Mouse (Mus musculus): ENCODE measurements around the gene Akirin2. TPM values are rescaled to one million over a fixed set of nuclear protein-coding genes. Genes with fewer than 3 reads are reported as not detected.

Akirin2 gene
- polyA plus RNA-seq, 1 experiment from 2014 or later: 14.7 TPM

GRCm38 (mm10) chr4:34614630-34615094 is 63.9 kb downstream of the Akirin2 start, which contains the start of the genes Orc3 and Rars2:
TSS of gene Orc3 (minus strand) at chr4:34614944.
TSS of gene Rars2 (plus strand) at chr4:34614957.
- Histone ChIP-seq H3K4me1 (ENCODE audit: control insufficient read depth, insufficient read depth, low read length) (peaks cover 20% of the 10 kb centered on the region), H3K9me3 (replicated peaks; ENCODE audit: control insufficient read depth, low read length) (no peaks in the 10 kb centered on the region), H3K36me3 (ENCODE audit: control insufficient read depth, insufficient read depth, low read length) (no peaks in the 10 kb centered on the region), H3K27ac (ENCODE audit: low read length) (peak within 1 kb of the TSS; percentile 88), H3K9ac (ENCODE audit: low read length) (peak within 1 kb of the TSS; percentile 88), H3K4me3 (replicated peaks; ENCODE audit: low read length) (peak within 1 kb of the TSS; percentile 78), H3K27me3 (ENCODE audit: control insufficient read depth, insufficient read depth, low read length) (no peaks in the 10 kb centered on the region), H3K4me2 (ENCODE audit: low read depth, low read length) (peak within 1 kb of the TSS; percentile 92)
- ATAC-seq (ENCODE audit: insufficient read depth, low FRiP score): peak; percentile 99
- under 1% methylated on average over 42 of the region's 42 CpGs for WGBS

GRCm38 (mm10) chr4:34615303-34615702 is 64.6 kb downstream of the Akirin2 start:
- peak overlapping the region; percentile 87 for H3K9ac ChIP-seq (ENCODE audit: low read length)
- H3K27ac ChIP-seq (ENCODE audit: low read length): peak overlapping the region; percentile 56; the same call in 1 of the 2 replicates
- peaks cover 20% of the 10 kb centered on the region for H3K4me1 ChIP-seq (ENCODE audit: control insufficient read depth, insufficient read depth, low read length)
- peak overlapping the region; percentile 92 for H3K4me2 ChIP-seq (ENCODE audit: low read depth, low read length)
- no peaks in the 10 kb centered on the region for H3K27me3 ChIP-seq (ENCODE audit: control insufficient read depth, insufficient read depth, low read length)
- no peak for ATAC-seq (ENCODE audit: insufficient read depth, low FRiP score)
- H3K4me3 ChIP-seq (replicated peaks; ENCODE audit: low read length): peak overlapping the region; percentile 78
- 2% methylated on average over 13 of the region's 13 CpGs for WGBS
- no peaks in the 10 kb centered on the region for H3K9me3 ChIP-seq (replicated peaks; ENCODE audit: control insufficient read depth, low read length)
- no peaks in the 10 kb centered on the region for H3K36me3 ChIP-seq (ENCODE audit: control insufficient read depth, insufficient read depth, low read length)

GRCm38 (mm10) chr4:34616146-34616545 is 65.4 kb downstream of the Akirin2 start:
- H3K9me3 ChIP-seq (replicated peaks; ENCODE audit: control insufficient read depth, low read length): no peaks in the 10 kb centered on the region
- H3K4me1 ChIP-seq (ENCODE audit: control insufficient read depth, insufficient read depth, low read length): peaks cover 20% of the 10 kb centered on the region
- WGBS: 64% methylated on average over 8 of the region's 8 CpGs
- H3K27me3 ChIP-seq (ENCODE audit: control insufficient read depth, insufficient read depth, low read length): no peaks in the 10 kb centered on the region
- no peak for ATAC-seq (ENCODE audit: insufficient read depth, low FRiP score)
- peak overlapping the region; percentile 78 for H3K4me3 ChIP-seq (replicated peaks; ENCODE audit: low read length)
- no peak overlapping the region for H3K27ac ChIP-seq (ENCODE audit: low read length)
- H3K9ac ChIP-seq (ENCODE audit: low read length): peak overlapping the region; percentile 87
- peak overlapping the region; percentile 92 for H3K4me2 ChIP-seq (ENCODE audit: low read depth, low read length)
- no peaks in the 10 kb centered on the region for H3K36me3 ChIP-seq (ENCODE audit: control insufficient read depth, insufficient read depth, low read length)

Other genes starting within 250 kb of the Akirin2 start
- gene Orc3, start 64.0 kb downstream of the Akirin2 start, polyA plus RNA-seq (2015; fragmentation: Nextera tagmentation; extraction: Ambion mirVana): 72.2 and 77.5 TPM in 2 replicates
- 68.2 and 68.8 TPM in 2 replicates for gene Rars2, start 64.0 kb downstream of the Akirin2 start, polyA plus RNA-seq (2015; fragmentation: Nextera tagmentation; extraction: Ambion mirVana)
- gene Slc35a1, start 136.5 kb downstream of the Akirin2 start, polyA plus RNA-seq (2015; fragmentation: Nextera tagmentation; extraction: Ambion mirVana): 67.3 and 84.3 TPM in 2 replicates
- 0.25 and 0.64 TPM in 2 replicates for gene Cfap206, start 179.3 kb downstream of the Akirin2 start, polyA plus RNA-seq (2015; fragmentation: Nextera tagmentation; extraction: Ambion mirVana)
- gene Gm136, start 205.3 kb downstream of the Akirin2 start, polyA plus RNA-seq (2015; fragmentation: Nextera tagmentation; extraction: Ambion mirVana): not detected in 2 replicates
- gene Smim8, start 227.5 kb downstream of the Akirin2 start, polyA plus RNA-seq (2015; fragmentation: Nextera tagmentation; extraction: Ambion mirVana): 37.3 and 43.4 TPM in 2 replicates